Mouse (Mus musculus) liver, adult 2 months (tissue): ENCODE data around the gene Clasp1.

Source experiments
- CTCF ChIP-seq: fragments of 200-500 bp; IDR thresholded peaks from 2 replicates; pipeline ENCODE4 v1.5.1; 2011; ENCODE audit warnings: low read depth, low read length, control low read depth
- POLR2A ChIP-seq: fragments of 200-500 bp; IDR thresholded peaks from 2 replicates; pipeline ENCODE4 v1.6.1; 2011; ENCODE audit warnings: low read length, control low read depth; ENCODE audit not compliant: insufficient read depth; ENCODE audit errors: extremely low read depth

GRCm38 (mm10) chr1:118554961-118555360 is 166.1 kb downstream of the Clasp1 start:
- TF ChIP-seq POLR2A (no peak), CTCF (no peak)
